Mouse (Mus musculus) brain, adult 2 months (tissue): Measurements from ENCODE around the gene Zrsr1.

ENCODE experiments used
- DNase-seq: peaks from one replicate; pipeline ENCODE4 v3.0.0; 2011; ENCODE audit warnings: low read depth, low spot score

Gene Zrsr1

GRCm38 (mm10) chr11:22971835-22972709, at the start of gene Zrsr1:
Gene Zrsr1, plus strand, starts transcription at chr11:22972005.
- DNase-seq, result peak; percentile 95

- no peak for DNase-seq
Observed at GRCm38 (mm10) chr11:22922546-22922945, 49.3 kb upstream of the Zrsr1 start.

GRCm38 (mm10) chr11:22923606-22924005, 48.2 kb upstream of the Zrsr1 start:
- no peak for DNase-seq

- peak; percentile 36 for DNase-seq
Observed at GRCm38 (mm10) chr11:22928586-22929169, 43.1 kb upstream of the Zrsr1 start.

GRCm38 (mm10) chr11:22930129-22930528, 41.7 kb upstream of the Zrsr1 start:
- peak; percentile 12 for DNase-seq

GRCm38 (mm10) chr11:22931320-22931905, 40.4 kb upstream of the Zrsr1 start:
- DNase-seq, result no peak

- no peak for DNase-seq
Observed at GRCm38 (mm10) chr11:22932167-22932566, 39.6 kb upstream of the Zrsr1 start.

GRCm38 (mm10) chr11:22936446-22937125, 35.2 kb upstream of the Zrsr1 start:
- peak; percentile 75 for DNase-seq

GRCm38 (mm10) chr11:22937716-22938316, 34.0 kb upstream of the Zrsr1 start:
- DNase-seq, result peak; percentile 27

- no peak for DNase-seq
Observed at GRCm38 (mm10) chr11:22938983-22939382, 32.8 kb upstream of the Zrsr1 start.

- no peak for DNase-seq
Observed at GRCm38 (mm10) chr11:22949101-22949500, 22.7 kb upstream of the Zrsr1 start.

- no peak for DNase-seq
Observed at GRCm38 (mm10) chr11:22950131-22950530, 21.7 kb upstream of the Zrsr1 start.

- no peak for DNase-seq
Observed at GRCm38 (mm10) chr11:22952668-22953067, 19.1 kb upstream of the Zrsr1 start.

- no peak for DNase-seq
Observed at GRCm38 (mm10) chr11:22956346-22956745, 15.5 kb upstream of the Zrsr1 start.

- DNase-seq, result peak; percentile 58
Observed at GRCm38 (mm10) chr11:22956830-22957229, 15.0 kb upstream of the Zrsr1 start.

GRCm38 (mm10) chr11:22957791-22958374, 13.9 kb upstream of the Zrsr1 start:
- no peak for DNase-seq

- DNase-seq, result no peak
Observed at GRCm38 (mm10) chr11:22962101-22962500, 9.7 kb upstream of the Zrsr1 start.

GRCm38 (mm10) chr11:22964401-22964800, 7.4 kb upstream of the Zrsr1 start:
- no peak for DNase-seq

- DNase-seq, result no peak
Observed at GRCm38 (mm10) chr11:22965503-22965902, 6.3 kb upstream of the Zrsr1 start.

- peak; percentile 58 for DNase-seq
Observed at GRCm38 (mm10) chr11:22969486-22969885, 2.3 kb upstream of the Zrsr1 start.

- no peak for DNase-seq
Observed at GRCm38 (mm10) chr11:22970546-22970945, 1.3 kb upstream of the Zrsr1 start.
